ENCODE assay signal across 8 mouse cellular contexts in the genomic region with DNA sequence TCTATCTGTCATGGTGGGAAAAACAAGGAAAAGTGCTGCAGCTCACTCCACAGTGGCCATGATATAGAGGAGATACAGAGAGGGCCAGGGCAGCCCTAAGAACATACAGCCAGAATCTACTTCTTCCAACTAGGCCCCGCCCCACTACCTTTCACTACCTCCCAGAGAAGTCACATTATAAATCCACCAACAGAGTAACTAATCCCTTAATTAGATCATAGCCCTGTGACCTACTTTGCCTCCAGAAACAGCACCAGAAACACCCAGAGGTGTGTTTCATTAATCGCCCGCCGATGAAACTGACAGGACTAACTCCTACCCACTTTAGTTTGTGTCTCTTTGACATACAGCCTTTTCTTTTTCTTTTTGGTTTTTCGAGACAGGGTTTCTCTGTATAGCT. TPM values are rescaled to one million over a fixed set of nuclear protein-coding genes. Genes with fewer than 3 reads are reported as not detected.
A peak's percentile ranks its signal among the peaks of the same experiment; 100 is the strongest.
DNase-seq lines count a peak whose midpoint lies in the region; ATAC-seq and TF ChIP-seq lines count a peak whose summit lies in the region.

No protein-coding gene starts in this region.

- no peak for TF ChIP-seq CTCF in testis, adult 2 months (IDR thresholded peaks at IDR 0.05; ENCODE audit: control insufficient read depth, insufficient read depth, insufficient replicate concordance, low read depth, low read length)
- no peak for TF ChIP-seq CTCF in stomach, postnatal 0 days (IDR thresholded peaks at IDR 0.05; ENCODE audit: low read depth)

- peak overlapping the region; percentile 68 for H3K4me2 ChIP-seq in forebrain, embryonic 14.5 days (ENCODE audit: low read length)
- peak overlapping the region; percentile 82 for H3K4me2 ChIP-seq in liver, embryonic 15.5 days
- peak overlapping the region; percentile 80 for H3K4me2 ChIP-seq in stomach, postnatal 0 days (replicated peaks; ENCODE audit: low read depth)

- DNase-seq in testis, postnatal 14 days (ENCODE audit: low spot score) = no peak
- DNase-seq in forebrain, embryonic 14.5 days (ENCODE audit: low spot score) = no peak
- DNase-seq in stomach, postnatal 0 days (ENCODE audit: low spot score) = peak; percentile 27
- DNase-seq in urinary bladder, postnatal 36 days (ENCODE audit: low spot score in 2 of 2) = no peak
- no peak for DNase-seq in kidney, adult 11 months
- no peak for DNase-seq in urinary bladder, adult 18-20 months (ENCODE audit: low spot score in 2 of 2)

- no peaks in the 10 kb centered on the region for H3K27me3 ChIP-seq in testis, adult 2 months (ENCODE audit: control insufficient read depth, insufficient read depth, low read length)
- H3K27me3 ChIP-seq in forebrain, embryonic 14.5 days (replicated peaks; ENCODE audit: control insufficient read depth, insufficient read depth, low read length) = no peaks in the 10 kb centered on the region
- H3K27me3 ChIP-seq in liver, embryonic 15.5 days = peaks cover 3% of the 10 kb centered on the region; the same call in 1 of the 2 replicates
- H3K27me3 ChIP-seq in stomach, postnatal 0 days (ENCODE audit: control insufficient read depth, insufficient read depth, low read length) = no peaks in the 10 kb centered on the region

- ATAC-seq in forebrain, embryonic 14.5 days = no peak
- ATAC-seq in liver, embryonic 15.5 days (ENCODE audit: insufficient read depth) = no peak
- peak; percentile 56 for ATAC-seq in stomach, postnatal 0 days (ENCODE audit: low FRiP score, low TSS enrichment)

- TF ChIP-seq EP300 in stomach, postnatal 0 days (optimal IDR thresholded peaks at IDR 0.05) = no peak

- no peaks in the 10 kb centered on the region for H3K9me3 ChIP-seq in forebrain, embryonic 14.5 days (replicated peaks; ENCODE audit: control insufficient read depth, low read length)
- no peaks in the 10 kb centered on the region for H3K9me3 ChIP-seq in liver, embryonic 15.5 days (replicated peaks)
- no peaks in the 10 kb centered on the region for H3K9me3 ChIP-seq in stomach, postnatal 0 days (ENCODE audit: control insufficient read depth, low read length)

- peaks cover 9% of the 10 kb centered on the region; the same call in 1 of the 2 replicates for H3K4me1 ChIP-seq in testis, adult 2 months (ENCODE audit: control insufficient read depth, insufficient read depth, low read length)
- peaks cover 14% of the 10 kb centered on the region for H3K4me1 ChIP-seq in forebrain, embryonic 14.5 days (ENCODE audit: control insufficient read depth, insufficient read depth, low read length)
- peaks cover 26% of the 10 kb centered on the region for H3K4me1 ChIP-seq in liver, embryonic 15.5 days (replicated peaks)
- no peaks in the 10 kb centered on the region for H3K4me1 ChIP-seq in stomach, postnatal 0 days (replicated peaks; ENCODE audit: control insufficient read depth, insufficient read depth)

- 76% methylated on average over 5 of the region's 5 CpGs for WGBS in forebrain, embryonic 14.5 days
- WGBS in liver, embryonic 15.5 days (ENCODE audit: insufficient replicate concordance) = 71% methylated on average over 5 of the region's 5 CpGs
- whole genome bisulfite sequencing in stomach, postnatal 0 days = 56% methylated on average over 5 of the region's 5 CpGs

- H3K4me3 ChIP-seq in testis, adult 2 months (ENCODE audit: control insufficient read depth, low read depth, low read length) = peak overlapping the region; percentile 97; the same call in 1 of the 2 replicates
- H3K4me3 ChIP-seq in forebrain, embryonic 14.5 days (ENCODE audit: low read depth, low read length) = peak overlapping the region; percentile 95; the same call in 1 of the 2 replicates
- H3K4me3 ChIP-seq in liver, embryonic 15.5 days (replicated peaks) = peak overlapping the region; percentile 84
- no peak overlapping the region; the same call in 1 of the 2 replicates for H3K4me3 ChIP-seq in stomach, postnatal 0 days (ENCODE audit: low read depth, low read length)

- no peaks in the 10 kb centered on the region for H3K36me3 ChIP-seq in testis, adult 2 months (ENCODE audit: control insufficient read depth, insufficient read depth, low read length)
- 0 out of 2 replicates have a peak, but pooled peaks cover 4% of the 10 kb centered on the region for H3K36me3 ChIP-seq in forebrain, embryonic 14.5 days (ENCODE audit: control insufficient read depth, insufficient read depth, low read length)
- H3K36me3 ChIP-seq in liver, embryonic 15.5 days (replicated peaks) = peaks cover 12% of the 10 kb centered on the region; the same call in 1 of the 2 replicates
- H3K36me3 ChIP-seq in stomach, postnatal 0 days (ENCODE audit: control insufficient read depth, insufficient read depth, low read length) = no peaks in the 10 kb centered on the region

- no peak for TF ChIP-seq POLR2A in testis, adult 2 months (IDR thresholded peaks at IDR 0.05; ENCODE audit: control insufficient read depth, low read depth, low read length)

- peak overlapping the region; percentile 81 for H3K9ac ChIP-seq in forebrain, embryonic 14.5 days (ENCODE audit: low read length)
- H3K9ac ChIP-seq in liver, embryonic 15.5 days = peak overlapping the region; percentile 75; the same call in 1 of the 2 replicates
- H3K9ac ChIP-seq in stomach, postnatal 0 days (ENCODE audit: low read length) = no peak overlapping the region

- H3K27ac ChIP-seq in testis, adult 2 months (ENCODE audit: control insufficient read depth, insufficient read depth, low read depth, low read length) = no peak overlapping the region
- H3K27ac ChIP-seq in forebrain, embryonic 14.5 days (ENCODE audit: low read depth, low read length) = no peak overlapping the region
- no peak overlapping the region for H3K27ac ChIP-seq in liver, embryonic 15.5 days (replicated peaks)
- no peak overlapping the region for H3K27ac ChIP-seq in stomach, postnatal 0 days (replicated peaks)

RNA-seq across cellular contexts. Expression of a gene that starts 1.5 kb away (rescaled TPM):
- polyA plus RNA-seq in testis, adult 2 months (2012; rRNA removed) = 9.5 and 10.7 TPM in 2 replicates
- polyA plus RNA-seq in forebrain, embryonic 14.5 days (2014; fragmentation: Nextera tagmentation; extraction: Ambion mirVana) = 58.2 and 58.3 TPM in 2 replicates
- 18.0 and 19.4 TPM in 2 replicates for polyA plus RNA-seq in liver, embryonic 15.5 days (2015; fragmentation: Nextera tagmentation; extraction: Ambion mirVana)
- polyA plus RNA-seq in stomach, postnatal 0 days (2015; fragmentation: Nextera tagmentation; extraction: Ambion mirVana) = 34.9 and 36.8 TPM in 2 replicates

RNA-seq across cellular contexts. Expression of a gene that starts 54.4 kb away (rescaled TPM):
- 0.06 TPM in 1 of 2 replicates, not detected in the other for polyA plus RNA-seq in testis, adult 2 months (2012; rRNA removed)
- 7.7 and 9.5 TPM in 2 replicates for polyA plus RNA-seq in forebrain, embryonic 14.5 days (2014; fragmentation: Nextera tagmentation; extraction: Ambion mirVana)
- 0.14 and 0.21 TPM in 2 replicates for polyA plus RNA-seq in liver, embryonic 15.5 days (2015; fragmentation: Nextera tagmentation; extraction: Ambion mirVana)
- polyA plus RNA-seq in stomach, postnatal 0 days (2015; fragmentation: Nextera tagmentation; extraction: Ambion mirVana) = 9.8 and 10.4 TPM in 2 replicates
